In the genomic region with DNA sequence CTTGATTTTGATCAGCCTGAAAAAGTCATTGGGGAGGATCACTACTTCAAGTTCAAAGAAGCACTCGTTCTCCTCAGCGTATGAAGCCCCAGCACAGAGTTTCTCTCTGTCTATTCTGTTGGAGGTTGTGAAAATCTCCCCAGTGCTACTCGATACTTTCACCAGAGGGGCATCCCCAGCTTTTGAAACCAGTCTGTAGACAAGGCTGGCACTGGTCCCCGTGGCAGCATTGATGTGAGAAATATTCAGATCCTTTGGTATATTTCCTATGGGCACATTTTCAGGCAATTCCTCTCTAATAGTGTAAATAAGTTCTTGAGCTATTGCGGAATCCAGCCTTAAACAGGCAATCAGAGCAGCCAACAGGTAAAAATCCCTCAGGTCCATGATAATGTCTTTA, we compare ENCODE assay signal across 10 mouse cellular contexts. TPM values are rescaled to one million over a fixed set of nuclear protein-coding genes. Genes with fewer than 3 reads are reported as not detected.
DNase-seq lines count a peak whose midpoint lies in the region; ATAC-seq lines count a peak whose summit lies in the region.
"Had no signal": no experiment of that assay in that cellular context is flagged by ENCODE, and none has a peak within 500 bp of the region (broad histone marks: within the 10 kb centered on the region; RNA-seq: fewer than 3 reads in every experiment).

No protein-coding gene starts in this region.

- H3K36me3 ChIP-seq in kidney, embryonic 16.5 days (ENCODE audit: insufficient read depth, low read length) = no peaks in the 10 kb centered on the region
- H3K36me3 ChIP-seq in embryonic facial prominence, embryonic 12.5 days = no peaks in the 10 kb centered on the region
- 0 out of 2 replicates have a peak, but pooled peaks cover 4% of the 10 kb centered on the region for H3K36me3 ChIP-seq in hindbrain, embryonic 12.5 days
- peaks cover 9% of the 10 kb centered on the region for H3K36me3 ChIP-seq in neural tube, embryonic 13.5 days

- no peak overlapping the region for H3K9ac ChIP-seq in kidney, embryonic 16.5 days (replicated peaks; ENCODE audit: low read length)
- H3K9ac ChIP-seq in embryonic facial prominence, embryonic 12.5 days = no peak overlapping the region
- H3K9ac ChIP-seq in hindbrain, embryonic 12.5 days = peak overlapping the region; percentile 45; the same call in 1 of the 2 replicates
- peak overlapping the region; percentile 78 for H3K9ac ChIP-seq in neural tube, embryonic 13.5 days

- WGBS in kidney, embryonic 16.5 days = 86% methylated on average over 5 of the region's 5 CpGs
- WGBS in embryonic facial prominence, embryonic 12.5 days = 75% methylated on average over 5 of the region's 5 CpGs
- 83% methylated on average over 5 of the region's 5 CpGs for WGBS in hindbrain, embryonic 12.5 days
- WGBS in neural tube, embryonic 13.5 days = 74% methylated on average over 5 of the region's 5 CpGs

- ATAC-seq in kidney, embryonic 16.5 days (ENCODE audit: low FRiP score, low TSS enrichment) = no peak
- ATAC-seq in embryonic facial prominence, embryonic 12.5 days (ENCODE audit: insufficient number of reproducible peaks, insufficient read depth, low FRiP score, low TSS enrichment) = no peak
- ATAC-seq in hindbrain, embryonic 12.5 days (ENCODE audit: low FRiP score) = no peak
- ATAC-seq in neural tube, embryonic 13.5 days (ENCODE audit: low read depth) = no peak

- H3K27me3 ChIP-seq in kidney, embryonic 16.5 days (ENCODE audit: insufficient read depth, low read length) = peaks cover 24% of the 10 kb centered on the region
- 0 out of 2 replicates have a peak, but pooled peaks cover 3% of the 10 kb centered on the region for H3K27me3 ChIP-seq in embryonic facial prominence, embryonic 12.5 days
- H3K27me3 ChIP-seq in hindbrain, embryonic 12.5 days = no peaks in the 10 kb centered on the region
- H3K27me3 ChIP-seq in neural tube, embryonic 13.5 days = no peaks in the 10 kb centered on the region

- no peaks in the 10 kb centered on the region for H3K9me3 ChIP-seq in kidney, embryonic 16.5 days (ENCODE audit: low read length)
- no peaks in the 10 kb centered on the region for H3K9me3 ChIP-seq in embryonic facial prominence, embryonic 12.5 days
- H3K9me3 ChIP-seq in hindbrain, embryonic 12.5 days (replicated peaks) = no peaks in the 10 kb centered on the region
- H3K9me3 ChIP-seq in neural tube, embryonic 13.5 days = no peaks in the 10 kb centered on the region

- peak overlapping the region; percentile 79 for H3K4me2 ChIP-seq in kidney, embryonic 16.5 days (replicated peaks; ENCODE audit: low read depth, low read length)
- peak overlapping the region; percentile 79 for H3K4me2 ChIP-seq in embryonic facial prominence, embryonic 12.5 days (replicated peaks)
- H3K4me2 ChIP-seq in hindbrain, embryonic 12.5 days (replicated peaks) = peak overlapping the region; percentile 71
- peak overlapping the region; percentile 68 for H3K4me2 ChIP-seq in neural tube, embryonic 13.5 days

- peak overlapping the region; percentile 65 for H3K4me3 ChIP-seq in kidney, embryonic 16.5 days (ENCODE audit: low read length)
- peak overlapping the region; percentile 57 for H3K4me3 ChIP-seq in embryonic facial prominence, embryonic 12.5 days
- peak overlapping the region; percentile 55 for H3K4me3 ChIP-seq in hindbrain, embryonic 12.5 days
- H3K4me3 ChIP-seq in neural tube, embryonic 13.5 days = peak overlapping the region; percentile 55

- no peak for DNase-seq in kidney, postnatal 36 days
- no peak for DNase-seq in spleen, postnatal 10 days (ENCODE audit: low spot score in 2 of 2)
- DNase-seq in frontal cortex, postnatal 25 days (ENCODE audit: low spot score in 2 of 2) = no peak
- no peak for DNase-seq in layer of hippocampus, adult 8-10 months (ENCODE audit: low spot score in 2 of 2)
- DNase-seq: adrenal gland, adult 8-10 months had no signal

- H3K27ac ChIP-seq in kidney, embryonic 16.5 days (ENCODE audit: low read length) = no peak overlapping the region
- H3K27ac ChIP-seq in embryonic facial prominence, embryonic 12.5 days = no peak overlapping the region
- no peak overlapping the region for H3K27ac ChIP-seq in hindbrain, embryonic 12.5 days
- H3K27ac ChIP-seq in neural tube, embryonic 13.5 days (replicated peaks) = no peak overlapping the region

- H3K4me1 ChIP-seq in kidney, embryonic 16.5 days (ENCODE audit: insufficient read depth, low read length) = peaks cover 6% of the 10 kb centered on the region; the same call in 1 of the 2 replicates
- H3K4me1 ChIP-seq in embryonic facial prominence, embryonic 12.5 days = peaks cover 7% of the 10 kb centered on the region; the same call in 1 of the 2 replicates
- H3K4me1 ChIP-seq in hindbrain, embryonic 12.5 days = peaks cover 28% of the 10 kb centered on the region
- H3K4me1 ChIP-seq in neural tube, embryonic 13.5 days (replicated peaks) = peaks cover 61% of the 10 kb centered on the region

RNA-seq across cellular contexts. Expression of a gene that starts 2.1 kb away (rescaled TPM):
- polyA plus RNA-seq in kidney, embryonic 16.5 days (2015; fragmentation: Nextera tagmentation; extraction: Ambion mirVana) = 17.1 and 20.5 TPM in 2 replicates
- polyA plus RNA-seq in embryonic facial prominence, embryonic 12.5 days (2016; fragmentation: Nextera tagmentation; extraction: Ambion mirVana) = 54.6 TPM in 2 replicates
- polyA plus RNA-seq in hindbrain, embryonic 12.5 days (2016; fragmentation: Nextera tagmentation; extraction: Ambion mirVana) = 98.8 and 104 TPM in 2 replicates
- polyA plus RNA-seq in neural tube, embryonic 13.5 days (2015; fragmentation: Nextera tagmentation; extraction: Ambion mirVana) = 103 TPM in 2 replicates
- 100 to 1,000 TPM; 161 to 184 (median 166) TPM for total RNA-seq in layer of hippocampus, adult 8-10 months (2022)
- total RNA-seq: hematopoietic stem cell, adult 5-6 weeks had no signal

Comparison
In these comparisons a context has a peak if more than half of its experiments do, and no peak if none do; other contexts are left out.
1. H3K9ac ChIP-seq: peak in hindbrain, embryonic 12.5 days (single experiment) and neural tube, embryonic 13.5 days (single experiment); none in kidney, embryonic 16.5 days (single experiment) and embryonic facial prominence, embryonic 12.5 days (single experiment).
2. Peak in every context shown above with its lines, with median percentiles within 50 percentile points of each other: H3K4me2 ChIP-seq and H3K4me3 ChIP-seq.